Mouse (Mus musculus) cortical plate, adult 2 months (tissue): ENCODE data around the gene Ppp1r9b. TPM values are rescaled to one million over a fixed set of nuclear protein-coding genes. Genes with fewer than 3 reads are reported as not detected.

Experiments
- H3K27ac ChIP-seq: fragments of 200-500 bp; 2 replicates; pipeline ENCODE4 v1.5.1; 2012; ENCODE audit warnings: low read length, control low read depth, inconsistent platforms; ENCODE audit not compliant: insufficient read depth
- H3K4me1 ChIP-seq: fragments of 200-500 bp; 2 replicates; pipeline ENCODE4 v1.6.1; 2011; ENCODE audit warnings: low read length; ENCODE audit not compliant: control insufficient read depth, insufficient read depth
- H3K4me3 ChIP-seq: fragments of 200-500 bp; 2 replicates; pipeline ENCODE4 v1.5.1; 2011; ENCODE audit warnings: mild to moderate bottlenecking, low read length, control low read depth; ENCODE audit not compliant: insufficient read depth
- CTCF ChIP-seq: fragments of 200-500 bp; IDR thresholded peaks from 2 replicates; pipeline ENCODE4 v1.5.1; 2011; ENCODE audit warnings: mild to moderate bottlenecking, control low read depth, low read length; ENCODE audit not compliant: insufficient read depth; ENCODE audit errors: extremely low read depth
- POLR2A ChIP-seq: fragments of 200-500 bp; IDR thresholded peaks from 2 replicates; pipeline ENCODE4 v1.6.1; 2011; ENCODE audit warnings: mild to moderate bottlenecking, low read length, control low read depth; ENCODE audit not compliant: insufficient read depth; ENCODE audit errors: extremely low read depth
- polyA plus RNA-seq: library from polyadenylated mRNA; depleted of rRNA; stranded (reverse); fragments of >200 nt; gene quantifications from 2 replicates; pipeline ENCODE4 v1.2.3, GENCODE M21; 2012

Ppp1r9b gene
- polyA plus RNA-seq, 1 experiment: 284 TPM

DNA sequence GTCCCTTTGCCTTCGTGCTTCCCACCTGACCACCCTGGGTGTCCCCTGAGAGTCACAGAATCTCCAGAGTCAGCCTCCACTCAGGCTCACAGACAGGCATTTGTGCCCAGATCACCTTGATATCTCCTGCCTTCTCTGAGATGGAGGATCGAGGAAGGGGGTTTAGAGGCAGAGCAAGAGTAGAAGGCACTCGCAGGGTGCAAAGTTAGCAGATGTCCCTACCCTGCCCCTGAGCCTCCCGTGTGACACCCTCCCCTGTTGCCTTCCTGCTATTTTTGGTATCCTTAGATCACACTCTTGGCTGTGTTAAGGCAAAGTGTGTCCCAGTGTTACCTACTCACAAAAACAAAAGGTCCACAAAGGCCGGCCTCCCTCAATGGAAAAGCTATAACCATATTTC, 14.6 kb upstream of the Ppp1r9b start, which contains the start of gene Sgca:
Gene Sgca, minus strand, starts transcription at position 129 of the 400 bp plus-strand sequence.
- TF ChIP-seq POLR2A (no peak), CTCF (no peak)
- Histone ChIP-seq H3K27ac (no peak within 1 kb of the TSS), H3K4me1 (no peaks in the 10 kb centered on the region)

GRCm38 (mm10) chr11:94978178-94978915, 12.5 kb upstream of the Ppp1r9b start:
- H3K4me1 ChIP-seq: no peaks in the 10 kb centered on the region
- no peak overlapping the region for H3K27ac ChIP-seq
- TF ChIP-seq CTCF (no peak), POLR2A (no peak)
- H3K4me3 ChIP-seq: peak overlapping the region; percentile 20; the same call in 1 of the 2 replicates

More for the DNA sequence above, 14.6 kb upstream of the Ppp1r9b start, which contains the start of gene Sgca:
- no peak within 1 kb of the TSS for H3K4me3 ChIP-seq

DNA sequence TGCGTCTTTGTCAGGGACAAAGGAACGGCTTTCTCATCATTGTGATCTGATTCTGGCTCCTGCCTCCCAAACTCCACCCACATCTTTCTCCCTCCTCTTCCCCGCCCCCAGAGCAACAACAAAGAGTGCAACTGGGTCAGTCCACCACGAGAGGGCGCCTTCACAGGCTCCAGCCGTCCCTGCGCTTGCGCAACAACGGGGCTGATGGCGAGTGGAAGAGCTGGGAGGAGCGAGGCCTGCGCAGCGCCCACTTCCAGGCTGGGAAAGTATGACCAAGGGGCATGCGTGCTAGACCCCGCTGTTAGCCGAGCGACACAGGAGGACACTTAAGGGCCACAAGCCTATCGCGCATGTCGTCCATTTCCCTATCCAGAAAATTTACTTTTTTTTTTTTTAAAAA, 11.9 kb upstream of the Ppp1r9b start:
- Histone ChIP-seq H3K27ac (no peak overlapping the region), H3K4me1 (no peaks in the 10 kb centered on the region), H3K4me3 (peak overlapping the region; percentile 20)
- TF ChIP-seq CTCF (peak; percentile 94), POLR2A (peak; percentile 90)

DNA sequence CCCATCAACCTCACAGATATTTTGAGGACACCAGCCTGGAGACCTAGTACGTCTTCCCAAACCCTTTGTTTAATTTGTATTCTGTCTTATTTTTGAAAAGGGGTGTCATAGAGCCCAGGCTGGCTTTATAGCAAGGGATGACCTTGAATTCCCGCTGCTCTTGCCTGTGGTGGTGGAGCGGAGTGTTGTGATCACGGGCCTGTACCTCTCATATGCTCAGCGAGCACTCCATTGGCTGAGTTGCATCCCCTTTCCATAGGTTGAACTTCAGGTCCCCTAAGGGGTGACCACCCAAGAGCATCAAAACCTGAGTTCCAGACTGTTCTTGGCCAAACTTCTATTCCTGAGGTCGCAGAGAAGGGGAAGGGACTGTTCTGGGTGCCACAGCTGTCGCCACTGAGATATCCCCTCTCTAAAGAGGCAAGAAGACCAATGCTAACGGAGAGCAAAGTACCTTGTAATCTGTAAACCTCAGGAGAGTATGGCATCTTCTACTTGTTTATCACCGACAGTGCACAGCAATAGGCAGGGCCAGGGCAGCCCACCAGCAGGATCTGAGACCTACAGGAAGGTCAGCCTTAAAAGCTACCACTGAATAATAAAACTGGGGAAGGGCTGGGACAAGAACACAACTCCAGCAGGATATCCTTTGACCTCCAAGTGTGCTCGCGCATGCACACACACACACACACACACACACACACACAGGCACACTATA, 11.2 kb upstream of the Ppp1r9b start:
- H3K4me3 ChIP-seq: peak overlapping the region; percentile 20
- H3K27ac ChIP-seq: no peak overlapping the region
- H3K4me1 ChIP-seq: no peaks in the 10 kb centered on the region
- TF ChIP-seq POLR2A (no peak), CTCF (no peak)

GRCm38 (mm10) chr11:94985140-94985539, 5.7 kb upstream of the Ppp1r9b start:
- no peak overlapping the region for H3K27ac ChIP-seq
- no peak overlapping the region for H3K4me3 ChIP-seq
- H3K4me1 ChIP-seq: peaks cover 7% of the 10 kb centered on the region; the same call in 1 of the 2 replicates
- no peak for TF ChIP-seq CTCF

GRCm38 (mm10) chr11:94985822-94986221, 5.0 kb upstream of the Ppp1r9b start:
- TF ChIP-seq CTCF (no peak), POLR2A (no peak)
- Histone ChIP-seq H3K27ac (no peak overlapping the region), H3K4me3 (no peak overlapping the region), H3K4me1 (peaks cover 7% of the 10 kb centered on the region; the same call in 1 of the 2 replicates)

GRCm38 (mm10) chr11:94986435-94986834, 4.4 kb upstream of the Ppp1r9b start:
- TF ChIP-seq POLR2A: no peak
- TF ChIP-seq CTCF: no peak
- no peak overlapping the region for H3K27ac ChIP-seq
- no peak overlapping the region for H3K4me3 ChIP-seq
- H3K4me1 ChIP-seq: peaks cover 7% of the 10 kb centered on the region; the same call in 1 of the 2 replicates

- no peak overlapping the region for H3K4me3 ChIP-seq
- TF ChIP-seq POLR2A: no peak
- no peak for TF ChIP-seq CTCF
- peaks cover 7% of the 10 kb centered on the region; the same call in 1 of the 2 replicates for H3K4me1 ChIP-seq
- H3K27ac ChIP-seq: peak overlapping the region; percentile 55
These were observed 3.5 kb upstream of the Ppp1r9b start for GRCm38 (mm10) chr11:94987341-94987740.

DNA sequence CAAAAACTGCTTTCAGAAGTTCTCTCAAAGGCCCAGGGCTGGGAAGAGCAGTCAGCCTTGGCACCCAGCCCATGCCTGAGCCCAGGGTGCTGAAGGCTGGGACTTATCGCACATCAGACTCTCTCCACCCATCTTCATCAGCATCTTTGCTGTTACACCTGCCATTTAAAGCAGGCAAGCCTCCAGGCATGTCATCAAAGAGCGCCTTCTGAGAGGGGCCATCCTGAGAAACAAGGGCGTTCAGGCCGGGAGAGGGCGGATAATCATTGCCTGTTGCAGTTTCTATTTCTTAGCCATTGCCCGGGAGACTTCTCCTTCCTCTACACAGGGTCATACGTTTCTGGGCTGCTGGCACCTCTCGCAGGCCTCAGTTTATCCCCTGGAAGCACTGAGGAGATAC, 3.0 kb upstream of the Ppp1r9b start:
- peak overlapping the region; percentile 55 for H3K27ac ChIP-seq
- TF ChIP-seq CTCF: no peak
- TF ChIP-seq POLR2A: no peak
- H3K4me1 ChIP-seq: peaks cover 7% of the 10 kb centered on the region; the same call in 1 of the 2 replicates
- no peak overlapping the region for H3K4me3 ChIP-seq
